Mouse (Mus musculus) heart, adult 18-20 months (tissue): ENCODE data around the gene Azgp1. TPM values are rescaled to one million over a fixed set of nuclear protein-coding genes. Genes with fewer than 3 reads are reported as not detected.
A peak's percentile ranks its signal among the peaks of the same experiment; 100 is the strongest.
"Not testable (repeated sequence)": the region's sequence is repeated elsewhere in the genome, so short reads cannot be mapped to it uniquely, and the experiment has no call there.

Experiments
- DNase-seq, 2 experiments: peaks; one replicate each; pipeline ENCODE4 v3.0.0; 2021 to 2022; ENCODE audit warnings: mixed read lengths in 1 of 2
- long read RNA-seq, 2 experiments: library from polyadenylated mRNA; stranded (forward); transcript quantifications; one replicate each; pipeline ENCODE4 v2.0.0; 2021
- total RNA-seq, 2 experiments: library from RNA; stranded (reverse); gene quantifications; 2 replicates each; pipeline ENCODE4 v1.2.3; 2021

The Azgp1 gene
- not detected for total RNA-seq
- long read RNA-seq, experiment 1: 0 reads
- long read RNA-seq, experiment 2: 0 reads

GRCm38 (mm10) chr5:137981300-137981699, at the start of gene Azgp1:
Azgp1 (plus strand) TSS chr5:137981520.
- DNase-seq: no peak

DNA sequence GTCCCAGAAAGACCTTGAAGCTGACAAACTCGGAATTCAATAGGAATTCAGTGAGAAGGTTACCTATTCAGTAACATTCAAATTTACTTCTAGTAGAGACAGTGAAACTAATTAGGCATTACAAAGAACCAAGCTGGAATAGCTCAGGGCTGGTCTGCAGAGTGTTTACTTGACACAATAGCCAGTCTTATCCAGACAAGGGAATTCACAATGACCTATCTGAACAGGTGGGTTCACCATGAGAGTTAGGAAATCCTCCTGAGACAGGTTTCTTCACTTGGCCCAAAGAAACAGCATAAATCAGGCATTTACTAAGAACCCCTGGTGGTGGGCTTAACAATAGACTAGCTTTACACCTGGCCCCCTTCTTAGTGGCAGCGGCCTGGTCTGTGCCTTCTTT, 47.4 kb upstream of the Azgp1 start:
- not testable (repeated sequence) for DNase-seq

DNA sequence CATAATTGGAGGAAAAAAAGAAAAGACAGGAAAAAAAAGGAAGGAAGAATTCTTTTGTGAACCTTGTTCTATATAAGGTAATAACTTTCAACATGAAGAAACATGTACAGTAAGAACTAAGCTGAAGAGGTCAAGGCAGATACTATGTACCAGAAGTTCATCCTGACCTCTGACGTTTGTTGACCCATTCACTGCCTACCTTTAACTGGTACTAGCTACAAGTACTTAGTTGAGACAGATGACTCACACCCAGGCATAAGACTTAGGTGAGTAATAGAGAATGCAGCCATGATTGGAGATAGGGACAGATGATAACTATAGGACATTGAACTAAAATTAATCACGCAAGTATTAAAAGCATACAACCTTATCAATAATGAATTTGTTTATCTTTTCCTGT, 44.8 kb upstream of the Azgp1 start:
- no peak for DNase-seq

- DNase-seq: no peak
These were observed 44.1 kb upstream of the Azgp1 start for GRCm38 (mm10) chr5:137937238-137937637.

DNA sequence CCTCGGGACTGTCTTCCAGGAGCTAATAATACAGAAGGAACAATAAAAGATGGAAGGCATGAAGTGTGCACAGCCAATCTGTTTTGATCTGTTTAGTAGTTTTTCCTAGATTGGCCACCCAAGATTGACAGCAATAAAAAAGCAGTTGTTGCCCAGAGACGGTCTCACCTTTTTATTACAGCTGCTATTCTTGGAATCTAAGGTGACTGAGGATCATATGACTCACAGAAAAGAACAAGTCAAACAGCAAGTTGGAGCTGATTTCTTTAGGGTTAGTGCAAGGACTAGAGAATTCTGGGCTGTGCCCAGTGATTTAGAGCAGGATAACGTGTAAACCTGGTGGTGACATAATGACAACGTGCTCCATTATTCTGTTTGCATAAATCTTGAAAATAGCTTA, 40.4 kb upstream of the Azgp1 start:
- no peak for DNase-seq

DNA sequence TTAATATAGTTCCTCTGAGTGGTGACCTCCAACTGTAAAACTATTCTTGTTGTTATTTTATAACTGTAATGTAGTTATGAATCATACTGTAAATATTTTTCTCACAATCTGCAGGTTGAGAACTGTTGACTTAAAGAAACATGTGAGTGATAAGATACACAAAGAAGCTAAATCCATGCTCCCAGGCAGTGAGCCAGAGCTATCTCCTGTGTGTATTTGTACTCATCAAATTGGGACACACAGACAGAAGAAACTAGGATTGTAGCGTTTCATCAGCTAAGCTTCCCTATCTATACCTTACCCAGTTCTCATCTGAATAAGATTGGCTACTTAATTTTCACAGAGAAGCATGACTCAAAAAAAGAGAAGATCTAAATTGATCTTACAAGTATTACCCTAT, 38.2 kb upstream of the Azgp1 start:
- DNase-seq: no peak

DNA sequence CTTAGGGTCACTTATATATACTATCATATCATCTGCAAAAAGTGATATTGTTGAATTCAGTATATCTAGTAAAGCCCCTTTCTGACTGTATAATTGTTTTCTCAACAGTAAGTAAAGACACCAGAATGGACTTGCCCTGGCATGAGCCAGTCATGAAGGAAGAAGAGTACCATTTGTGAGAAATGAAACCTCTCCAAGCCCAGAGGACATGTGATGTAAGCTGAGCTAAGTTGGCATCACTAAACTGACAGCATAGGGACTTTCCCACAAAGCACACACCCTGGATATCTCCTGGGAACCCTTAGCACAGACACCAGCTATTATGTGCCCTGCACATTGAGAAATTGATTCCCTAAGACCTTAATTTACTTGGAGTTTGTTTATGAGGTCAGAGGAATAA, 34.0 kb upstream of the Azgp1 start:
- no peak for DNase-seq

DNA sequence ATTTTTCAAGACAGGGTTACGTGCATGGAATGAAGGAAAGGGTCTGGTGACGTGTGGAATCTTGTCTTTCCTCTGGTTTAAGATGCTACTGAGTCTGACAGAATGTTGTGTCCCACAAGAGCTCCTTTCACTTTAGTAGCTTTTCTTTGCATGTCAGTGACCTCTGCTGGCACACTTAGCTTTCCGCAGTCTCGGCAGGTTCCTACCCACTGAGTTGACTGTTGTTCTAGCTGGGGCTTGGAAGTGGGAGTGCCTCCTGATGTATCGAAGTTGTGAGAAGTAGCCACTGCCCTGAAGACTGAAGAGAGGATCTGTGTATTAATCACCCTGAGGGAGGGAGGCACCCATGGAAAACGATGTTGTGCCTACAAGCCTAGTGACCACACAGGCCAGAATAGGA, 30.1 kb upstream of the Azgp1 start:
- peak; percentile 2 to 34 for DNase-seq

GRCm38 (mm10) chr5:137956404-137956803, 24.9 kb upstream of the Azgp1 start:
- DNase-seq: no peak

DNA sequence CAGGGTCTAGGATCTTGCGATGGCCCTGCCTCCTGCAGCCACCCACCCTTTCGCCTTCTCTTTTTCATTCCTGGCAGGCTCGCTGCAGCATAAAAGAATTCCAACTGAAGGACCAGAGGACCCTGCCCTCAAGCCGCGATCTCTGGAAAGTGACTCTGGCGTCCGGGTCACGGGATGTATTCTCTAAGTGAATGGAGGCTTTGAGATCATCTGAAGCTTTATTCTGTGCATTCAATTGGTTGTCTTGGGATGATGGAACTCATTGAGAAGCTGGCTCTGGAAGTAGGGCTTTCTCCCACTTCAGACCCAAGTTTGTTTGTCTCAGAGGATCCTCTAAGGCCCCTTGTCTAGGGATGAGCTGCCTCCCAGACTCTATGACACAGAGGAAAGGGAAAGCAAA, 18.4 kb upstream of the Azgp1 start, which contains the start of gene Gjc3:
Gjc3 (minus strand) TSS at position 154 of the 400 bp plus-strand sequence.
- no peak for DNase-seq

- no peak for DNase-seq
These were observed 14.8 kb upstream of the Azgp1 start for GRCm38 (mm10) chr5:137966492-137966891.

DNA sequence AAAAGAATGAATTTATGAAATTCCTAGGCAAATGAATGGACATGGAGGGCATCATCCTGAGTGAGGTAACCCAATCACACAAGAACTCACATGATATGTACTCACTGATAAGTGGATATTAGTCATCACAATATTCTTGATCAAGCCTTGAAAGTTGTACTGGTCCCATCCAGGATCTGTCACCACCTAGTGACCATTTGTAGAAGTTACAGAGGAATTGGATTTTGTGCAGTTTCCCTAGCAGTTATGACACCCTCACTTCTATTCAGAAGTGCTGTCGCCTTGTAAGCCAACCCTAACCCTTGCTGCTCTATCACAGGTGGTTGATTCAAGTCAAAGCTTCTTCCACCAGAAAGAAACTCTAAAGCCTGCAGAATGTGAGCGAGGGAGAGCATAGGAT, 8.2 kb upstream of the Azgp1 start:
- no peak for DNase-seq

GRCm38 (mm10) chr5:137973738-137974137, 7.6 kb upstream of the Azgp1 start:
- no peak for DNase-seq

DNA sequence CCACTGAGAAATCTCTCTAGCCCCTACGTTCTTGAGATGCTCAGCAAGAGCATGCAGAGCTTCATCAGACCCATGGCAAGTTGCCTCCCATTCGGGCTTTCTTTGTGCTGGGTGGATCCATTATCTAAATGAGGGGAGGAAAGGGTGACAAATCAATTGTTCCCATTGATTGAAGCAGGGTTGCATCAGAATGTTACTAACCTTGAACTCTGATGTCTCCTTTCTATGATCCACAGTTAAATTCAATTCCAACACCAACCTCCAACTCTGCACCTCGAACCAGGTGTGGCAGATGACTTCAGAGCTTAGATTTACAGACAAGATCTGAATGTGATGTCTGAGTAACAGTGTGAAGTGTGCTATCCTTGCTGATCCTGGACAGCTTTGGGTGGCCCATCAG, 6.6 kb upstream of the Azgp1 start:
- DNase-seq: no peak

- DNase-seq: no peak
These were observed 5.9 kb upstream of the Azgp1 start for GRCm38 (mm10) chr5:137975434-137975833.

- no peak for DNase-seq
These were observed 4.0 kb upstream of the Azgp1 start for GRCm38 (mm10) chr5:137977291-137977690.

- no peak for DNase-seq
These were observed 2.2 kb upstream of the Azgp1 start for GRCm38 (mm10) chr5:137979081-137979480.

- DNase-seq: no peak
These were observed 5.0 kb downstream of the Azgp1 start for GRCm38 (mm10) chr5:137986351-137986750.

DNA sequence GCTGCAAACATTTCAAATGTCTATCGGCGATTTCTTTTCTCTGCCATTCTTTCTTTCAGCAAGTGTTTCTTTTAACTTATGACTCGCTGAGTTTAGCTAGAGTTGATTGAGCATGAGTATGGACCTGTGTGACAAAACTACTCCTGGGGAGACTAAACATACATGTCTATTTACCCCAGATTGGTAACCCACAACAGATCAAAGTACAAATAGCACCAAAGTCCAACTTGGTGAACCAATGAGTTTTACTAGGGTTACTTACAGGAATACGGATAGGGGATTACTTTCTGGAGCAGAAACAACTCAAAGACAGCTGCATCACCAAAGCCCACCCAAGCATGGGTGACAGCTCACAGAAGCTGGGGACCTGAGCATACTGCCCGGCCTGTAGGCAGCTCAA, 28.1 kb downstream of the Azgp1 start:
- no peak for DNase-seq

DNA sequence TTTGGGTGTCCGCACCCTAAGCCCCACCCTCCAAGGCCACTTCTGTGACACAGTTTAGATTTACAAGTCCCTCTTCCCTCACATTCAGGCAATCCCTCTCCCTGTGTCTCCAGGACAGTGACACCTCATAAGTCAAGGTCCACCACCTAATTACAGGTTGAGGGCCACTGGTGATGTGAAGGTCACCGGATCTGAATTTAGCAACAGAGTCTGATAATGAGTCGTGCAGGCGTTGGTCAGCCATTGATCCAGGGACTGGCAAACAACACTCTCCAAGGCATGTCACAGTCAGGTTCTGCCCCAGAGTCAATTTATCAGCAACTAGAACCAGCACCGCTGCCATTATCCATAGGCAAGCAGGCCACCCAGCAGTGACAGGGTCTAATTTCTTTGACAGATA, 31.1 kb downstream of the Azgp1 start:
- DNase-seq: no peak

GRCm38 (mm10) chr5:138016530-138016929, 35.2 kb downstream of the Azgp1 start:
- no peak for DNase-seq

DNA sequence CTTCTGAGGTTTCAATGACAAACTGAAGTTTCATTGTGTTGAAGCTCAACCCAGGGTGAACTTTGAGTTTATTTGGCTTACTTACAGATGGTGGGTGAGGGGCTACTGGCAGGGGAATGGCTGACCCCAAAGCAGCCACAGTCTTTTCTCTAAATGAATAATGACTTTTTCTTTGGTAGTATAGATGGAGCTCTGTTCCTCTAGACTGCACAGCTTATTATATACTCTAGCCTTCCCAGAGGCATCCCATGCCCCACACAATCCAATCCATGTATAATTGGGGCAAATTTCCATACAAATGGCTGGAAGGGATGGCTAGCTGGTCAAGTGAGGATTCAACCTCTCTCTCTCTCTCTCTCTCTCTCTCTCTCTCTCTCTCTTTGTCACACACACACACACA, 35.7 kb downstream of the Azgp1 start:
- DNase-seq: no peak

DNA sequence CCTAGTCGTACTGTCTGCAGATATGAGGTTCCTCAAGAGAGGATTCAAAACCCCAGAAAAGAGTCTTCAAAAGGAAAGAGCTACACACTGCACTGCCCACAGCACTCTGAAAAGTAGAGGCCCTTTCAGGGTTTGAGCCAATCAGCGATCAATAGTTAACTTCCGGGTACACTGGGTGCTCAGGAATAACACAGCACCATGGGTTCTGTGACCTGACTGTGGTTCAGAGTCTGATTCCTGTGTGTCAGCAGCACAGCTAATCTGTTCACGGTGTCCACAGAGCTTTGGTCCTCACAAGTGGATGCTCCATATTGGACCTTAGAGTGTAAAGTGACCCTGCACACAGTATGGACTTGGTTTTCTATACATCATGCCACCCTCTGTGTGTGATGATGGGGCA, 38.3 kb downstream of the Azgp1 start:
- DNase-seq: not testable (repeated sequence)

DNA sequence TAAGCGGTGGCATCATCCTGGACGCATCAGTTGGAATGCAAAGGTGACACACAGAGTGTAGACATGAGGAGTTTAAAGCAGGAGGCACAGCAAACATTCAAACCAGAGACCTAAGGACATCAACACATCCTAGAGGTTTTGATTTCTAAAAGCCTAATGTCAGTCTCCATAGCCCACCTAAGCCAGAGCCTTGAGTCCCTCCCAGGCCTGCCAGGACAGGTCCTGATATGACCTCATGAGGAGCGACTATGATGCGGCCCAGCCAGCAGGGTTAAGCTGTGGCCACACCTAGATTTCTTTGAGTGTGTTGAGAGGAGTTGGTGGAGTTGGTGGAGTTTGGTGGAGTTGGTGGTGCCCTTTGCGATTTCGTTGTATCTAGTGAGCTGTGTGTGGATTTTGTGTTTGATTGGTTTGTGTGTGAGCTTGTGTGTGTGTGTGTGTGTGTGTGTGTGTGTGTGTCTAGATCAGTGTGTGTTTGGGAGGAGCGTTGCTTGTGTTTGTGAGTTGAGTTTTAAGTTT, 39.7 kb downstream of the Azgp1 start, which contains the start of the genes Smok3a and Smok3b:
Smok3a (plus strand) TSS at position 301 of the 519 bp plus-strand sequence.
Smok3b (plus strand) TSS at position 469 of the 519 bp plus-strand sequence.
- not testable (repeated sequence) for DNase-seq
